Mouse (Mus musculus) Patski (cell line): ENCODE data around the gene Abcb1a. TPM values are rescaled to one million over a fixed set of nuclear protein-coding genes. Genes with fewer than 3 reads are reported as not detected.
"Not testable (repeated sequence)": the region's sequence is repeated elsewhere in the genome, so short reads cannot be mapped to it uniquely, and the experiment has no call there.

Experiments
- ATAC-seq: fragments of 100-300 bp; one replicate; pipeline ENCODE4 v1.8.0; 2021
- CTCF ChIA-PET: fragments of 350-600 bp; sonication (Branson Sonifier 250); formaldehyde crosslinking; loops from one replicate; lab custom pipeline; 2022; ENCODE audit warnings: inconsistent platforms; lab: Charles Lee
- POLR2A ChIA-PET: fragments of 350-600 bp; sonication (Branson Sonifier 250); formaldehyde crosslinking; loops from one replicate; lab custom pipeline; 2022; ENCODE audit warnings: antibody characterized with exemption, inconsistent platforms; lab: Charles Lee
- DNase-seq: peaks from one replicate; pipeline ENCODE4 v3.0.0-alpha.2; 2011; ENCODE audit warnings: low read depth, low spot score
- H3K27me3 ChIP-seq: fragments of 371-371 bp; one replicate; pipeline ENCODE4 v1.5.1; 2021
- CTCF ChIP-seq: fragments of 100-300 bp; IDR thresholded peaks from one replicate; pipeline ENCODE4 v1.5.1; 2021
- in situ Hi-C: fragments of 300-500 bp; cut with MboI; formaldehyde crosslinking; loops from 3 replicates; pipeline ENCODE4 v1.11.1; 2018; ENCODE audit warnings: low pct_unique_long_range_greater_than_20kb, mixed read lengths
- polyA plus RNA-seq: library from polyadenylated mRNA; unstranded; gene quantifications from one replicate; pipeline ENCODE4 v1.2.3, GENCODE M21; 2021

The Abcb1a gene
- polyA plus RNA-seq, 1 experiment from 2014 or later: 0.18 TPM

GRCm38 (mm10) chr5:8722867-8723266, 63.0 kb downstream of the Abcb1a start:
- DNase-seq: no peak
- TF ChIP-seq CTCF: no peak

DNA sequence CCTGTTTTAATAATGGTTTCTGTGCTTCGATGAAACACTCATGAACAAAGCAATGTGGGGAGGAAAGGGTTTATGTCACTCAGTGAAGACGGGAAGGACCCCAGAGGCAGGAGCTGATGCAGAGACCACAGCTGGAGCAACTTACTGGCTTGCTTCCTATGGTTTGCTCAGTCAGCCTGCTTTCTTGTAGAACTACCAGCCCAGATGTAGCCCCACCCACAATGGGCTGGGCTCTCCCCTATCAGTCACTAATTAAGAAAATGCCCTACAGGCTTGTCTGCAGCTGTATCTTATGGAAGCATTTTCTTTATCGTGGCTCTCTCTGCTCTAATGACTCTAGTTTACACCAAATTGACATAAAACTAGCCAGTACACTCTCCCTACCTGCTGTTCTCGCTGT, 67.9 kb downstream of the Abcb1a start:
- ChIA-PET CTCF (interaction anchor here (0.6 kb wide), 1 partner anchor 29 kb away, joined by 3 read pairs; no protein-coding TSS in a partner anchor), POLR2A (no interaction called here)
- ATAC-seq (no peak), DNase-seq (no peak)
- H3K27me3 ChIP-seq: no peaks in the 10 kb centered on the region
- TF ChIP-seq CTCF: no peak
- in situ Hi-C loops: no loop called here

More at GRCm38 (mm10) chr5:8722867-8723266, 63.0 kb downstream of the Abcb1a start:
- in situ Hi-C loops: no loop called here
- no peak for ATAC-seq
- POLR2A ChIA-PET: no interaction called here
- no peaks in the 10 kb centered on the region for H3K27me3 ChIP-seq
- CTCF ChIA-PET: no interaction called here

DNA sequence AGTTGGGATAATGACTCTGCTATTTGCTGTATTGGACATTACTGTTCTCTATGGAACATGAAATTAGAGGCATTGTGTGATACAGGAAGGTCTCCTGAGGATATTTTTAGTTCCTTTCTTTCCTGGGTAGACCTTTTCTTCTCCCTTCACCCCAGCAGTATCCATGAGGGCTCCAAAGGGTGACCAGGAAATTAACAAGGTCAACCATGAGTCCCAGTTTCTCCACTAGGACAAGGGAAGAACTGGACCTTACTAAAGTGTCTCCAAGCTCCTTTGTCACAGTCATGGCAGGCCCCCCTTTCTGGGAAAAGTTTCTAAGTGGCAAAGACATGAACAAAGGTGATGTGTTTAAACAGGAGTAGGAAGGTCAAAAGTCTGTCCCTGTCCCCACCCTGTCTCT, 72.8 kb downstream of the Abcb1a start:
- H3K27me3 ChIP-seq: no peaks in the 10 kb centered on the region
- ATAC-seq: no peak
- POLR2A ChIA-PET: no interaction called here
- in situ Hi-C loops: no loop called here
- CTCF ChIA-PET: no interaction called here
- no peak for DNase-seq
- no peak for TF ChIP-seq CTCF

DNA sequence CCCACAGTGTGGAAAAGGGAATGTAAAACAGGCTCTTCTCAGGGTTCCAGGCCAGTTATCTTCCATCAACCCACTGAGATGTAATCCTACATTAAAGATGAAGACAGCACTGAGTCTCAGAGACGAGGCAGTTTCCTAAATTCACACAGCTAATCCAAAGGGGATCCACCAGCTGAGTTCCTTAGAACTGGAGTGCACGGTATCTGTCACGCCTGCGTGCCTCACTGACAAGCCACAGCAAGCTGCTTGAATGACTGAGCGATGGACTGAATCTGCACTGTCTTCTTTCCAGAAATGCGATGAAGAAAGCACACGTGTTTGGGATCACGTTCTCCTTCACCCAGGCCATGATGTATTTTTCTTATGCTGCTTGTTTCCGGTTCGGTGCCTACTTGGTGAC, 73.4 kb downstream of the Abcb1a start:
- in situ Hi-C loops, POLR2A ChIA-PET, CTCF ChIA-PET, DNase-seq, H3K27me3 ChIP-seq, ATAC-seq: not testable (repeated sequence)

GRCm38 (mm10) chr5:8736389-8736788, 76.5 kb downstream of the Abcb1a start:
- DNase-seq (no peak), ATAC-seq (no peak)
- no peak for TF ChIP-seq CTCF
- in situ Hi-C loops: no loop called here
- no peaks in the 10 kb centered on the region for H3K27me3 ChIP-seq
- CTCF ChIA-PET: interaction anchor here (1.6 kb wide), 1 partner anchor 17 kb away, joined by 3 read pairs; no protein-coding TSS in a partner anchor
- POLR2A ChIA-PET: no interaction called here

- in situ Hi-C loops: no loop called here
- ATAC-seq (no peak), DNase-seq (no peak)
- POLR2A ChIA-PET: no interaction called here
- TF ChIP-seq CTCF: no peak
- H3K27me3 ChIP-seq: no peaks in the 10 kb centered on the region
- CTCF ChIA-PET: interaction anchor here (1.6 kb wide), 1 partner anchor 17 kb away, joined by 3 read pairs; no protein-coding TSS in a partner anchor
These were observed 77.2 kb downstream of the Abcb1a start for GRCm38 (mm10) chr5:8737062-8737461.

- H3K27me3 ChIP-seq, ATAC-seq, DNase-seq, POLR2A ChIA-PET, CTCF ChIA-PET, in situ Hi-C loops: not testable (repeated sequence)
These were observed 87.4 kb downstream of the Abcb1a start for GRCm38 (mm10) chr5:8747244-8747643.

DNA sequence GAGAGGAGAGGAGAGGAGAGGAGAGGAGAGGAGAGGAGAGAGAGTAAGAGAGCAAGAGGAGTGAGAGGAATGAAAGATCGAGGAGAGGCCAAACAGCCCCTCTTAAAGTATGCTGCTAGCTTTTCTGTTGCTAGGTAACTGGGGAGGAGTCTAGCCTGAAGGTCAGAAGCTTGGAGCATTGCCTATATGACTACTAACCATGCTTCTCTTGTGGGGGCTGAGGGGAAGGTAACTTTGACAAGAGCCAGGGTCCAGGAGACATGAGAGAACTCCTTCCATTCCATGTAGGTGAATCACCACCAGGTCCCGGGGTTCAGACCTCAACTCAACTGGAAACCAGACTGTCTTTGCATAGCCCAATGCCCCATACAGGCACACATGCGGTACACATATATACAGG, 113.0 kb downstream of the Abcb1a start:
- CTCF ChIA-PET: no interaction called here
- DNase-seq (no peak), ATAC-seq (no peak)
- no peak for TF ChIP-seq CTCF
- in situ Hi-C loops: no loop called here
- POLR2A ChIA-PET: no interaction called here
- H3K27me3 ChIP-seq: peaks cover 4% of the 10 kb centered on the region

- ChIA-PET POLR2A (no interaction called here), CTCF (no interaction called here)
- DNase-seq (no peak), ATAC-seq (no peak)
- peaks cover 4% of the 10 kb centered on the region for H3K27me3 ChIP-seq
- no peak for TF ChIP-seq CTCF
- in situ Hi-C loops: no loop called here
These were observed 118.4 kb downstream of the Abcb1a start for GRCm38 (mm10) chr5:8778311-8778710.

DNA sequence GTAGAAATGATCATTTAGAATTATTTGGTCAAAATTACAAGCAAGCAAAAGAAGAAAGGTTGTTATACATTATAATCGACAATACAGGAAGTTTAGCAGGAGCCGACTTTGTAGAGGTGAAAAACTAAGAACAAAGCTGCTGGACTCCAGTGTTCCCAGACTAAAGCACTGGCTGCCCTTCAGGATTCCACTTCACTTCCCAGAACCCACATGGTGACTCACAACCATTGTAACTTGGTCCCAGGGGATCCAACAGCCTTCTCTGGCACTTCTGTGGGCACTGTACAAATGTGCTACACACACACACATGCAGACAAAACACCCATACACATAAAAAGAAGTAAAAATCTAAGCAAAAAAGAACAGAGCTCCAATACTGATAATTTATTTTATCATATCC, 118.9 kb downstream of the Abcb1a start:
- in situ Hi-C loops: no loop called here
- TF ChIP-seq CTCF: no peak
- ChIA-PET CTCF (no interaction called here), POLR2A (no interaction called here)
- ATAC-seq (no peak), DNase-seq (no peak)
- H3K27me3 ChIP-seq: peaks cover 4% of the 10 kb centered on the region

- TF ChIP-seq CTCF: no peak
- peaks cover 5% of the 10 kb centered on the region for H3K27me3 ChIP-seq
- ChIA-PET CTCF (no interaction called here), POLR2A (no interaction called here)
- in situ Hi-C loops: no loop called here
- DNase-seq: no peak
- no peak for ATAC-seq
These were observed 132.4 kb downstream of the Abcb1a start for GRCm38 (mm10) chr5:8792281-8792680.

Other genes with a start within 250 kb of the Abcb1a start
- 39.4 TPM for gene Dbf4, start 237.4 kb upstream of the Abcb1a start, polyA plus RNA-seq
- 18.8 TPM for gene Slc25a40, start 237.2 kb upstream of the Abcb1a start, polyA plus RNA-seq
- 0.49 TPM for gene Rundc3b, start 37.1 kb upstream of the Abcb1a start, polyA plus RNA-seq
- 0.17 TPM for gene Abcb1b, start 138.1 kb downstream of the Abcb1a start, polyA plus RNA-seq
- gene Abcb4, start 233.6 kb downstream of the Abcb1a start, polyA plus RNA-seq: 0.24 TPM